Mouse (Mus musculus): Measurements from ENCODE around the gene Gprc5c.

Gene Gprc5c

GRCm38 (mm10) chr11:114850452-114851268, at the start of gene Gprc5c:
Gene Gprc5c, plus strand, starts transcription at chr11:114851152.
- DNase-seq, result peak; percentile 69

- DNase-seq, result no peak
These were observed 49.0 kb upstream of the Gprc5c start for GRCm38 (mm10) chr11:114801906-114802305.

- no peak for DNase-seq
These were observed 48.2 kb upstream of the Gprc5c start for GRCm38 (mm10) chr11:114802540-114803267.

GRCm38 (mm10) chr11:114803990-114804389, 47.0 kb upstream of the Gprc5c start:
- DNase-seq, result no peak

- no peak for DNase-seq
These were observed 43.9 kb upstream of the Gprc5c start for GRCm38 (mm10) chr11:114807025-114807424.

GRCm38 (mm10) chr11:114807686-114808427, 43.1 kb upstream of the Gprc5c start:
- DNase-seq, result no peak

- DNase-seq, result no peak
These were observed 41.6 kb upstream of the Gprc5c start for GRCm38 (mm10) chr11:114809371-114809770.

- DNase-seq, result no peak
These were observed 40.6 kb upstream of the Gprc5c start for GRCm38 (mm10) chr11:114810344-114810743.

GRCm38 (mm10) chr11:114812731-114813240, 38.2 kb upstream of the Gprc5c start:
- peak; percentile 93 for DNase-seq

GRCm38 (mm10) chr11:114814873-114815592, 35.9 kb upstream of the Gprc5c start:
- DNase-seq, result no peak

- no peak for DNase-seq
These were observed 34.0 kb upstream of the Gprc5c start for GRCm38 (mm10) chr11:114816934-114817333.

- DNase-seq, result no peak
These were observed 32.8 kb upstream of the Gprc5c start for GRCm38 (mm10) chr11:114818185-114818584.

- DNase-seq, result no peak
These were observed 31.8 kb upstream of the Gprc5c start for GRCm38 (mm10) chr11:114819110-114819509.

- no peak for DNase-seq
These were observed 30.5 kb upstream of the Gprc5c start for GRCm38 (mm10) chr11:114820444-114820843.

- no peak for DNase-seq
These were observed 29.6 kb upstream of the Gprc5c start for GRCm38 (mm10) chr11:114821325-114821724.

- peak; percentile 63 for DNase-seq
These were observed 28.2 kb upstream of the Gprc5c start for GRCm38 (mm10) chr11:114822727-114823126.

- DNase-seq, result no peak
These were observed 27.7 kb upstream of the Gprc5c start for GRCm38 (mm10) chr11:114823199-114823725.

- DNase-seq, result peak; percentile 28
These were observed 24.3 kb upstream of the Gprc5c start for GRCm38 (mm10) chr11:114826686-114827085.

- DNase-seq, result peak; percentile 79
These were observed 21.2 kb upstream of the Gprc5c start for GRCm38 (mm10) chr11:114829499-114830432.

GRCm38 (mm10) chr11:114830433-114830773, 20.5 kb upstream of the Gprc5c start:
- no peak for DNase-seq

- peak; percentile 19 for DNase-seq
These were observed 17.8 kb upstream of the Gprc5c start for GRCm38 (mm10) chr11:114833166-114833565.

All from lung, postnatal 10 days (tissue).